Mouse (Mus musculus): Measurements from ENCODE around the gene Srl. TPM values are rescaled to one million over a fixed set of nuclear protein-coding genes. Genes with fewer than 3 reads are reported as not detected.
A peak's percentile ranks its signal among the peaks of the same experiment; 100 is the strongest.
"Not testable (repeated sequence)": the region's sequence is repeated elsewhere in the genome, so short reads cannot be mapped to it uniquely, and the experiment has no call there.

The Srl gene
- total RNA-seq (2021): 1,000 to 10,000 TPM; 1,026 to 1,225 TPM
- long read RNA-seq, experiment 1, full-length matches to known transcripts: 1,343 of 3,809 reads
- long read RNA-seq, experiment 1, partial matches to known transcripts: 140 of 3,809 reads
- long read RNA-seq, experiment 1, other reads (novel, unspliced or antisense): 2,326 of 3,809 reads
- long read RNA-seq, experiment 2, full-length matches to known transcripts: 1,645 of 4,349 reads
- long read RNA-seq, experiment 2, partial matches to known transcripts: 101 of 4,349 reads
- long read RNA-seq, experiment 2, other reads (novel, unspliced or antisense): 2,603 of 4,349 reads

GRCm38 (mm10) chr16:4541501-4542198 is at the start of gene Srl:
Gene Srl, minus strand, starts transcription at chr16:4541816.
- no peak; the same call in 1 of the 2 replicates for TF ChIP-seq CTCF (IDR thresholded peaks at IDR 0.05)
- intact Hi-C loops (cut with DNase I): loop anchor here (1.0 to 5.0 kb wide), 3 partner anchors 52 to 225 kb away; partner anchors contain the start of gene Adcy9

GRCm38 (mm10) chr16:4590236-4590635 is 48.6 kb upstream of the Srl start:
- H3K27ac ChIP-seq: no peak overlapping the region
- no peak for DNase-seq
- no peak for TF ChIP-seq CTCF (IDR thresholded peaks at IDR 0.05)
- H3K4me3 ChIP-seq: no peak overlapping the region
- intact Hi-C loops (cut with DNase I): no loop called here

More at GRCm38 (mm10) chr16:4541501-4542198, at the start of gene Srl:
- DNase-seq: peak; percentile 100
- Histone ChIP-seq H3K4me3 (peak within 1 kb of the TSS; percentile 67), H3K27ac (peak within 1 kb of the TSS; percentile 84)

GRCm38 (mm10) chr16:4587516-4588210 is 46.0 kb upstream of the Srl start:
- intact Hi-C loops (cut with DNase I): no loop called here
- peak; percentile 29 for DNase-seq
- H3K4me3 ChIP-seq: 0 out of 2 replicates have a peak overlapping the region, but pooled peaks have one; percentile 70
- H3K27ac ChIP-seq: peak overlapping the region; percentile 89
- TF ChIP-seq CTCF (IDR thresholded peaks at IDR 0.05): no peak

DNA sequence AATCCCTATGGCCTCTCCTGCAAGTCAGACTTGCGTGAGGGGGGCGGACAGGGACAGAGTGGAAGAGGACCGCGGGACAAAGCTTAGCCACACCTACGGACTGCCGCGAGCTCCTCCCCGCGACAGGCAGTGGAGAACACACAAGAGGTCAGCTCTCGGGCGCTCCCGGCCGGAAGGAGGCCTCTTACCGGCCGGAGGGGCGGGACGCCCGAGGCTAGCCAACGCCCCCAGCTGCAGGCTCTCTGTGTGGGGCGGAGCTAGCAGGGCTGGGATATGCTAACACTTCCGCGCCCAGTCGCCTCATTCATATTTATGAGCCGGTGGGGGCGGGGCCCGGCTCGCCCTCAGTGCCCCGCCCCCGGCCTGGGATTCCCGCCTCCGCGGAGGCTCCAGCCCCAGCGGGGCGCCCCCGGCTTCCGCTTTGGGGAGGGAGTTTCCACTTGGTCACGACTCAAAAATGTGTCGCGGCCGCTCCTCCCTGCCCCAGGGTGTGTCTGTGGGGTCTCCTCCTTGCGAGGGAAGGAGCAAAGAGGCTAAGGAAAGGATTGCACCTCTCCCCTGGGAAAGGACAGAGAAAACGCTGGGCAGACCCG is 45.0 kb upstream of the Srl start:
- DNase-seq: peak; percentile 99
- peak overlapping the region; percentile 89 for H3K27ac ChIP-seq
- intact Hi-C loops (cut with DNase I): no loop called here
- peak overlapping the region; percentile 70 for H3K4me3 ChIP-seq
- TF ChIP-seq CTCF (IDR thresholded peaks at IDR 0.05): peak; percentile 25; the same call in 1 of the 2 replicates

GRCm38 (mm10) chr16:4585642-4586530 is 44.3 kb upstream of the Srl start:
- TF ChIP-seq CTCF (IDR thresholded peaks at IDR 0.05): no peak
- Histone ChIP-seq H3K27ac (peak overlapping the region; percentile 89), H3K4me3 (peak overlapping the region; percentile 70)
- DNase-seq: peak; percentile 27
- intact Hi-C loops (cut with DNase I): no loop called here

DNA sequence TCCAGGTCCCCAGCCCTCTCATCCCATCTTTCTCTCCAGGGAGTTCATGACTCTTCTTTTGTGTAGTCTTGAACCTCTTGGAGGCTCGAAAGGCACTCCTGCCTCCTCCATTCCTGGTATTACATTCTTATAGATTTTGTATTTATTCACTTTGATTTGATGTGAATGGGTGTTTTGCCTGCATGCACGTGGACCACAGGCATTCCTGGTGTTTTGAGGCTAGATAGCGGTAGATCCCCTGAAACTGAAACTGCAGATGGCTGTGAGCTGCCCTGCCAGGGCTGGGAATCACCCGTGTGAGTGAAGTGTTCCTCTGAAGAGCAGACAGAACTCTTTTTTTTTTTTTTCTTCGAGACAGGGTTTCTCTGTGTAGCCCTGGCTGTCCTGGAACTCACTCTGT is 42.8 kb upstream of the Srl start:
- DNase-seq: no peak
- H3K27ac ChIP-seq: no peak overlapping the region
- no peak for TF ChIP-seq CTCF (IDR thresholded peaks at IDR 0.05)
- no peak overlapping the region for H3K4me3 ChIP-seq
- intact Hi-C loops (cut with DNase I): no loop called here

DNA sequence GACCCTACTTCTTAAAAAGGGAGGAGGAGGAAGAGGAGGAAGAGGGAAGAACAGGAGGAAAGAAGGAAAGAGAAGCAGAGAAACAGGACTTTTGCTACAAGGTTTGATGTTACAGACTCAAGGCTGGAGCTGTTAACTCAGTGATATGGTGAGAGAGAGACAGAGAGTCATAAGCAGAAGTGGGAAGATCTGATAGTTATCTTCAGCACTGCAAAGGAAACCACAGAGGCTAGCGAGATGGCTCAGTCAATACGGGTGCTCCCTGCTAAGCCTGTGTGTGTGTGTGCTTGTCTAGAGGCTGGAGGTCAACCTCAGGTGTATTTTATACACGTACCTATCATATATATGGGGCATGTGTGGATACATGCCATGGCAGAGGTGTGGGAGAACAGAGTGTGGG is 42.2 kb upstream of the Srl start:
- no peak for DNase-seq
- intact Hi-C loops (cut with DNase I): no loop called here
- H3K27ac ChIP-seq: no peak overlapping the region

DNA sequence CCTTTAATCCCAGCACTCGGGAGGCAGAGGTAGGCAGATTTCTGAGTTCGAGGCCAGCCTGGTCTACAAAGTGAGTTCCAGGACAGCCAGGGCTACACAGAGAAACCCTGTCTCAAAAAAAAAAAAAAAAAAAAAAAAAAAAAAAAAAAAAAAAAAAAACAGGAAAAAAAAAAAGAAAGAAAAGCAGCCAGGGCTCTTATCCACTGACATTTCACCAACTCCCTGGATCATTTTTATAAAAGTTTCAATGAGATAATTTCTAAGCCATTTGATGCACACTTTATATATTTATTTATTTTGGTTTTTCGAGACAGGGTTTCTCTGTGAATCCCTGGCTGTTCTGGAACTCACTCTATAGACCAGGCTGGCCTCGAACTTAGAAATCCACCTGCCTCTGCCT is 39.6 kb upstream of the Srl start:
- H3K4me3 ChIP-seq; H3K27ac ChIP-seq; intact Hi-C loops (cut with DNase I); DNase-seq: not testable (repeated sequence)

More for the DNA sequence above, 42.2 kb upstream of the Srl start:
- TF ChIP-seq CTCF (IDR thresholded peaks at IDR 0.05): no peak
- no peak overlapping the region for H3K4me3 ChIP-seq

GRCm38 (mm10) chr16:4578630-4579029 is 37.0 kb upstream of the Srl start:
- H3K4me3 ChIP-seq: no peak overlapping the region
- no peak overlapping the region for H3K27ac ChIP-seq
- TF ChIP-seq CTCF (IDR thresholded peaks at IDR 0.05): no peak
- DNase-seq: no peak
- intact Hi-C loops (cut with DNase I): no loop called here

DNA sequence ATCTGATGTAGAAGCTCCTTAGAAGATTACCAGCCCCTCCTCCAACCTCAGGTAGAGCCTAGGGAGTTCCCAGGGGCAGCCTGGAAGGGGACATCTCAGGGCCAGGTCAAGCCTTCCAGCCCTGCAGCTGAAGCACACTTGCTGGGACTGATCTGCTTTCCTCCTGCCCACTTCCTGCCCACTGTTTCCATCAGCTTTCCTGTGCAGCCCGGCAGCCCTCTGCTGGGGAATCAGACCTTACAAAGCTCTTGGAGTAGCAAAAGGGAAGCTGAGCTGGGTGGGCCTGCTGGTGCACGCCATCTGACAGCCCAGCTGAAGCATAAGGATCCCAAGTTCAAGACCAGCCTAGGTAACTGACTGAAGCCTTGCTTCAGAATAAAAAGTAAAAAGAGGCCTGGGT is 35.3 kb upstream of the Srl start:
- Histone ChIP-seq H3K27ac (no peak overlapping the region), H3K4me3 (no peak overlapping the region)
- intact Hi-C loops (cut with DNase I): no loop called here
- DNase-seq: no peak
- no peak for TF ChIP-seq CTCF (IDR thresholded peaks at IDR 0.05)

- Histone ChIP-seq H3K27ac (no peak overlapping the region), H3K4me3 (no peak overlapping the region)
- intact Hi-C loops (cut with DNase I): no loop called here
- DNase-seq: no peak
- TF ChIP-seq CTCF (IDR thresholded peaks at IDR 0.05): no peak
Measured at GRCm38 (mm10) chr16:4576038-4576437, 34.4 kb upstream of the Srl start.

DNA sequence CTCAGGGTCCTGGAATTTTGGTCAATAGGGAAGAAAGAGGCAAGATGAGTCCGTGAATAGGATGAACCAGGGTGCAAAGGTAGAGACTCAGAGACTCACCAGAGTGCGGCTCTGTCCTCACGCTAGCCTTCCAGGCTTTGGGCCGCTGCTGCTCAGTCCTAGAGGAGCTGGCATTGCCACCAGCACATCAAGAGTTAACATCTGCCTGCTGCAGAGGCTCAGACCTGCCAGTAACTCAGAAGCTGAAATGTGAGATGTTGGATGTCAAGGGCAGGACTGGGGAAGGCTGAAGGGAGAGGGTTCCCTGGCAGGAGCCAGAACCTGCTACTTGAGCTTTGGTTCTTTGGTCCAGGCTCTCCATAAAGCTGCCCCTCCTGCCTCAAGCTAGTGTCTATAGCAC is 29.1 kb upstream of the Srl start:
- intact Hi-C loops (cut with DNase I): no loop called here
- Histone ChIP-seq H3K4me3 (no peak overlapping the region), H3K27ac (peak overlapping the region; percentile 46; the same call in 1 of the 2 replicates)
- peak; percentile 53 for DNase-seq
- TF ChIP-seq CTCF (IDR thresholded peaks at IDR 0.05): no peak
